ENCODE assay signal across 12 mouse cellular contexts in the genomic region with DNA sequence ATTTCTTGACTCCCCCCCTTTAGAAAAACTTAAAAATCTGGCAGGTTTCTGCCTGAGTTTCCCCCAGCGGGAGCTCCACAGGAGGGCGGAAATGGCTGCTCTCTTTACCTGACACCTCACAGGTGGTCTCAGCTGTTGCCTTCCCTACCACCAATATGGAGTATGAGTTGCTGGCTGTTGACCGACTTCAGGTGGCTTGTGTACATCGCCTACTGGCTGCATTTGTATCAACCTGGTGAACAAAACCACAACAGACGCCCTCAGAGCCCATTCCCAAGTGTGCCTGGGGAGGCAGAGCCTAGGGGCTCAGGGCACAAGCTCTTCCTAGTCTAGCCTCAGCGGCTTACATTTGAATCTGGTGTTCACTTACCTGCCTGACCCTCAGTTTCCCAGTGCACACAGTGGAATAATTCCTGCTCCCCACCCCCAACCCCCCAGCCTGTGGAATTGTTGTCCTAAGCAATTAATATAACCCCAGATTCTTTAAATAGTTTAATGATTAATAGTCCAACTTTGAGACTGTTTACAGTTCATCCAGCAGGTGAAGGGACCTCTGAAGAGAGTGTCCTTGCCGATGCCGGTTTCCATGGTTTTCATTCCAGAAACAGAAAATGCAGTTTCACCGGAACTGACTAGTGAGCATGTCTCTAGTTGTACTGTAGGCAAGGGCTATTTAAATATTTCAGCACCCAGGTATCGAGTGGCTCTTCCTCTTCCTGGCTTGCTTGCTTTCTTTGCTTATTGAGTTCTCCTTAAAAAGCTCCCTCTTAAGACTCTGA.
DNase-seq lines count a peak whose midpoint lies in the region; TF ChIP-seq lines count a peak whose summit lies in the region.
"Had no signal": no experiment of that assay in that cellular context is flagged by ENCODE, and none has a peak within 500 bp of the region (broad histone marks: within the 10 kb centered on the region; RNA-seq: fewer than 3 reads in every experiment).

No protein-coding gene starts in this region.

- peaks cover 19% of the 10 kb centered on the region for H3K4me1 ChIP-seq in lung, adult 2 months (ENCODE audit: control insufficient read depth, insufficient read depth, low read length)

- no peak for TF ChIP-seq CTCF in lung, adult 2 months (IDR thresholded peaks at IDR 0.05; ENCODE audit: insufficient read depth, low read length)

- no peak overlapping the region for H3K4me3 ChIP-seq in lung, adult 2 months (replicated peaks; ENCODE audit: extremely low read depth, low read depth, low read length)
- H3K4me3 ChIP-seq: gastrocnemius, adult 2 months; liver, embryonic 15.5 days had no signal

- DNase-seq in cerebellum, adult 9-11 months = peak; percentile 53
- no peak for DNase-seq in cerebellum, adult 11-12 months
- peak; percentile 44 for DNase-seq in lung, adult 2 months
- DNase-seq in lung, postnatal 10 days = no peak
- peak; percentile 87 for DNase-seq in kidney, adult 9 months
- peak; percentile 62 for DNase-seq in lung, postnatal 25 days (ENCODE audit: low spot score)
- DNase-seq in MN1 (ENCODE audit: low spot score) = no peak
- no peak for DNase-seq in urinary bladder, postnatal 36 days (ENCODE audit: low spot score in 2 of 2)
- DNase-seq: adrenal gland, postnatal 36 days; cerebellum, postnatal 10 days; gastrocnemius, adult 2 months had no signal

- WGBS in lung, adult 2 months = 57% methylated on average over 10 of the region's 10 CpGs

- no peak for TF ChIP-seq POLR2A in lung, adult 2 months (IDR thresholded peaks at IDR 0.05; ENCODE audit: borderline replicate concordance, extremely low read depth, low read depth, low read length)

Comparison
In these comparisons a context has a peak if more than half of its experiments do, and no peak if none do; other contexts are left out.
1. DNase-seq: peak in cerebellum, adult 9-11 months (single experiment), lung, adult 2 months (single experiment), kidney, adult 9 months (single experiment) and lung, postnatal 25 days (single experiment); none in cerebellum, adult 11-12 months (single experiment), lung, postnatal 10 days (single experiment), MN1 (single experiment) and urinary bladder, postnatal 36 days (0 of 2).